Mouse (Mus musculus): ENCODE measurements around the gene Dusp1. TPM values are rescaled to one million over a fixed set of nuclear protein-coding genes. Genes with fewer than 3 reads are reported as not detected.

Gene Dusp1
- polyA plus RNA-seq, 1 experiment from 2014 or later, result 36.8 TPM

DNA sequence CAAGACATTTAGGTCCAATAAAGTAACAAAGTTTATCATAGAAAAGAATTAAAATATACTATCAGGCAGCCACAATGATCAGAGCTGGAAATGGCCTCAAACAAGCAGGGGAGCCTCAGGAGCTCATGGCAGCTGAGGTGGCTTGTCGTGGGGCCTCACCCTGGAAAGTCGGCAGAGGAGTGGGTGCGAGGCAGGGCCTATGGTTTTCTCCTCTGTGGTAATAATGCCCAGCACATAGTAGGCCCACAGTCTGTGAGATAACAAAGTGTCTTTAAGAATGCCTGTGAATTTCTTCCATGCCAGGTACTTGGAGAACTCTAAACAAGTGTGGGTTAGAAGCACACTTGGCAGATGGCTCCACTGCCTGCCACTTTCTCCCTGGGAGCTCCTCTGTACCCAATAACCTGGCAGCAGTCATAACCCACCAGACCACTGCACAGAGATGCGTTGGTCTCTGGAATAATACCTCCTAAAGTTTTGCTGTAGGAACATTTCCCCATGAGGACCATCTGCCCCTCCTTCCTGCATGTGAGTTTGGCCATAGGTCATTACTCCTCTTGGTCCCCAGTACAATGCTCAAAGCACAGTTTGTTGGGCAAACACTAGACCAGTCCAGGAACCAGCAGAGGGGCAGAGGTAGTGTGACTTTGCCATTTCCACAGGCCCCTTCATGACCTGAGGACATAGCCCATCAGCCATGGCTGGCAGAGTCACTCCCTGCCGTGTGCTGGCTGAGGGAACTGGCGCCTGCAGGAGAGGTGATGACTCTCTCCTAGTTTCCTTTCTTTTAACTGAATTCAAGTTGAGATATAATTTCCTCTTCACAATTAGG, 48.3 kb downstream of the Dusp1 start:
- no peak overlapping the region for H3K27ac ChIP-seq
- WGBS, result 84% methylated on average over 6 of the region's 6 CpGs
- H3K27me3 ChIP-seq (replicated peaks), result 0 out of 2 replicates have a peak, but pooled peaks cover 3% of the 10 kb centered on the region
- ATAC-seq (ENCODE audit: low FRiP score, low read depth), result no peak
- H3K4me1 ChIP-seq, result no peaks in the 10 kb centered on the region
- H3K9ac ChIP-seq, result no peak overlapping the region
- no peak overlapping the region for H3K4me2 ChIP-seq (replicated peaks)
- no peak overlapping the region for H3K4me3 ChIP-seq
- H3K36me3 ChIP-seq, result no peaks in the 10 kb centered on the region
- H3K9me3 ChIP-seq, result no peaks in the 10 kb centered on the region

GRCm38 (mm10) chr17:26512961-26513360, 49.0 kb downstream of the Dusp1 start:
- Histone ChIP-seq H3K4me1 (no peaks in the 10 kb centered on the region), H3K27ac (no peak overlapping the region), H3K9ac (no peak overlapping the region), H3K4me2 (replicated peaks) (no peak overlapping the region), H3K4me3 (no peak overlapping the region), H3K27me3 (replicated peaks) (0 out of 2 replicates have a peak, but pooled peaks cover 3% of the 10 kb centered on the region), H3K36me3 (no peaks in the 10 kb centered on the region), H3K9me3 (no peaks in the 10 kb centered on the region)
- 82% methylated on average over 7 of the region's 7 CpGs for WGBS
- no peak for ATAC-seq (ENCODE audit: low FRiP score, low read depth)

DNA sequence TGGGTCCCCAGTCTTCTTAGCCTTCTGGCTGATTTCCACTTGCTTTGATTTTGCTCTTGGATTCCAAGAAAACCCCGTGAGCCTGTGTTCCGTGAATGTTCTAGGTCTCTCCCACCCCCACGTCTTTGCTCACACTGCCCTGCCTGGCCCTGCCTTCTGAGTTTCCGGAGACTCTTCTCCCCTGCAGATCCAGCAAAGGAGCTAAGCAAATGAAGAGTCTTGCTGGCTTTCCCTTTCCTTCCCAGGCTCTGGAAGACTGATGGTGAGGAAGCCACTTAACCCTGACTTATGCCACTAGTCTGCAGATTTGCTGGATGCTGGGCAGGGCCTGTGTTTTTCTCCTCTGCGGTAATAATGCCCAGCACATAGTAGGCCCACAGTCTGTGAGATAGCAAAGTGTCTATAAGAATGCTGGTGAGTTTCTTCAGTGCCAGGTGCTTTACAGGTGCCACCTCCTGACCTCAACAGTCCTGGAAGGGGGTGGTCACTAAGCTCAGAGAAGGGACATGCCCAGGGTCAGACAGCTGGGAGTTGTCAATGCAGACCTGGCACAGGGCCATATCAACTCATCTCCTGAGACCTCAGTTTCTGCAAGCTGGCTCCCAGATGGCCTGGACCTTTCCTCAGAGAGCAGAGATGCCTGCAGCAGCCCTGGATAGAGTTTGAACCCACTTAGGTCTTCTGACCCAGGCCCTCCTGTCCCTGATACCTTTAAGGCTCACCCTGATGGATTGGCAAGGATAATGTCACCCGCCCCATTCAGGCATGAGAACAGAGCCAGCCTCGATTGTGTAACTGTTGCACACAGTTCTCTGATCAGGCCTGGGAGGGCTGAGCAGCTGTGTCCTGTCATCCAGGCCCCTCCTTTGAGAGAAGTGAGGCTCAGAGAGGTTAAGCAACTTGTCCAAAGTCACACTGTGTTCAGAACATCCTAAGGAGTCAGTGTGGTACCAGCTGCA, 49.8 kb downstream of the Dusp1 start:
- H3K27ac ChIP-seq, result no peak overlapping the region
- no peaks in the 10 kb centered on the region for H3K36me3 ChIP-seq
- H3K4me2 ChIP-seq (replicated peaks), result no peak overlapping the region
- WGBS, result 70% methylated on average over 7 of the region's 7 CpGs
- 0 out of 2 replicates have a peak overlapping the region, but pooled peaks have one; percentile 5 for H3K9ac ChIP-seq
- 0 out of 2 replicates have a peak, but pooled peaks cover 3% of the 10 kb centered on the region for H3K27me3 ChIP-seq (replicated peaks)
- ATAC-seq (ENCODE audit: low FRiP score, low read depth), result no peak
- H3K4me3 ChIP-seq, result no peak overlapping the region
- H3K4me1 ChIP-seq, result peaks cover 3% of the 10 kb centered on the region; the same call in 1 of the 2 replicates
- H3K9me3 ChIP-seq, result no peaks in the 10 kb centered on the region

- WGBS, result 33% methylated on average over 4 of the region's 4 CpGs
Observed at GRCm38 (mm10) chr17:26511256-26511655, 50.7 kb downstream of the Dusp1 start.

GRCm38 (mm10) chr17:26510146-26511045, 51.5 kb downstream of the Dusp1 start:
- H3K9ac ChIP-seq, result no peak overlapping the region
- 0 out of 2 replicates have a peak, but pooled peaks cover 3% of the 10 kb centered on the region for H3K27me3 ChIP-seq (replicated peaks)
- no peak overlapping the region for H3K4me2 ChIP-seq (replicated peaks)
- peaks cover 6% of the 10 kb centered on the region; the same call in 1 of the 2 replicates for H3K36me3 ChIP-seq
- no peak overlapping the region for H3K4me3 ChIP-seq
- WGBS, result 78% methylated on average over 15 of the region's 15 CpGs
- no peak for ATAC-seq (ENCODE audit: low FRiP score, low read depth)
- H3K27ac ChIP-seq, result no peak overlapping the region
- H3K9me3 ChIP-seq, result no peaks in the 10 kb centered on the region
- peaks cover 16% of the 10 kb centered on the region for H3K4me1 ChIP-seq

More at GRCm38 (mm10) chr17:26511256-26511655, 50.7 kb downstream of the Dusp1 start:
- no peak overlapping the region for H3K9ac ChIP-seq
- peaks cover 12% of the 10 kb centered on the region for H3K4me1 ChIP-seq
- H3K36me3 ChIP-seq, result peaks cover 2% of the 10 kb centered on the region; the same call in 1 of the 2 replicates
- ATAC-seq (ENCODE audit: low FRiP score, low read depth), result no peak
- no peak overlapping the region for H3K27ac ChIP-seq
- H3K9me3 ChIP-seq, result no peaks in the 10 kb centered on the region
- 0 out of 2 replicates have a peak, but pooled peaks cover 3% of the 10 kb centered on the region for H3K27me3 ChIP-seq (replicated peaks)
- no peak overlapping the region for H3K4me2 ChIP-seq (replicated peaks)
- no peak overlapping the region for H3K4me3 ChIP-seq

- Histone ChIP-seq H3K27ac (peak overlapping the region; percentile 96), H3K4me3 (peak overlapping the region; percentile 80), H3K9ac (peak overlapping the region; percentile 90), H3K4me2 (replicated peaks) (peak overlapping the region; percentile 77), H3K36me3 (peaks cover 6% of the 10 kb centered on the region; the same call in 1 of the 2 replicates), H3K27me3 (replicated peaks) (0 out of 2 replicates have a peak, but pooled peaks cover 3% of the 10 kb centered on the region), H3K9me3 (no peaks in the 10 kb centered on the region), H3K4me1 (peaks cover 28% of the 10 kb centered on the region)
- ATAC-seq (ENCODE audit: low FRiP score, low read depth), result peak; percentile 6; the same call in 1 of the 2 replicates
- 28% methylated on average over 25 of the region's 25 CpGs for WGBS
Observed at GRCm38 (mm10) chr17:26508961-26509771, 52.8 kb downstream of the Dusp1 start.

DNA sequence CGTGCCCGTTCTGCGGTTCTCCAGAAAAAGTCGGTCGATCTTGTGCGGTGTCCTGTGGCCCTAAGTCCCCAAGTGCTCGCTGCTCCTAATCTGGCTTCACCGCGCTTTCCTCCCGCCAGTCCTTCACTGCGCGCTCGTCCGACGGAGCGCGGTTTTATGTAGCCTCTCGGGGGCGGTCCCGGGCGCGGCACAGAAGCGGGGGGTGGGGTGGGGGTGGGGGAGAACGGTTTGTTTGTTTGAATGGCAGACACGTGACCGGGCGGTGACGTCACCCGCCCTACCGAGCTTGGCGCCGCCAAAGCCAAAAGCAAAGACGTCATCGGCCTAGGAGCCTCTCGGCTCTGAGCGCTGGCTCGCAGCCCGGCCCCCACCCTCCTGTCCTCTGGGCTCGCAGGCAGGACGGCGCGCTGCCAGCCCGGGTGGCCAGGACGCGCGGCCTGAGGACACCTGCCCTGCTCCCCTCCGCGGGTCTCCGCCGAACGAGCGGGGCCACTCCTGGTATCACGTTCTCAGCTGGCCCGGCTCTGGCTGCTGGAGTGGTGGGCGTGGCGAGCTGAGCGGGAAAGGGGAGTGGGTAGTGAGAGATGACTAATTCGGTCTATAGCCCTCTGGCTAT, 53.5 kb downstream of the Dusp1 start:
- no peaks in the 10 kb centered on the region for H3K9me3 ChIP-seq
- H3K9ac ChIP-seq, result peak overlapping the region; percentile 90
- peaks cover 34% of the 10 kb centered on the region for H3K4me1 ChIP-seq
- H3K27ac ChIP-seq, result peak overlapping the region; percentile 96
- H3K36me3 ChIP-seq, result peaks cover 6% of the 10 kb centered on the region; the same call in 1 of the 2 replicates
- 0 out of 2 replicates have a peak, but pooled peaks cover 3% of the 10 kb centered on the region for H3K27me3 ChIP-seq (replicated peaks)
- peak overlapping the region; percentile 80 for H3K4me3 ChIP-seq
- under 1% methylated on average over 58 of the region's 58 CpGs for WGBS
- peak; percentile 94 for ATAC-seq (ENCODE audit: low FRiP score, low read depth)
- peak overlapping the region; percentile 77 for H3K4me2 ChIP-seq (replicated peaks)

GRCm38 (mm10) chr17:26507966-26508344, 54.0 kb downstream of the Dusp1 start:
- H3K36me3 ChIP-seq, result peaks cover 6% of the 10 kb centered on the region; the same call in 1 of the 2 replicates
- WGBS, result under 1% methylated on average over 46 of the region's 46 CpGs
- H3K4me1 ChIP-seq, result peaks cover 39% of the 10 kb centered on the region
- ATAC-seq (ENCODE audit: low FRiP score, low read depth), result peak; percentile 79
- 0 out of 2 replicates have a peak, but pooled peaks cover 3% of the 10 kb centered on the region for H3K27me3 ChIP-seq (replicated peaks)
- H3K9ac ChIP-seq, result peak overlapping the region; percentile 90
- H3K9me3 ChIP-seq, result no peaks in the 10 kb centered on the region
- peak overlapping the region; percentile 96 for H3K27ac ChIP-seq
- H3K4me2 ChIP-seq (replicated peaks), result peak overlapping the region; percentile 77
- peak overlapping the region; percentile 80 for H3K4me3 ChIP-seq

DNA sequence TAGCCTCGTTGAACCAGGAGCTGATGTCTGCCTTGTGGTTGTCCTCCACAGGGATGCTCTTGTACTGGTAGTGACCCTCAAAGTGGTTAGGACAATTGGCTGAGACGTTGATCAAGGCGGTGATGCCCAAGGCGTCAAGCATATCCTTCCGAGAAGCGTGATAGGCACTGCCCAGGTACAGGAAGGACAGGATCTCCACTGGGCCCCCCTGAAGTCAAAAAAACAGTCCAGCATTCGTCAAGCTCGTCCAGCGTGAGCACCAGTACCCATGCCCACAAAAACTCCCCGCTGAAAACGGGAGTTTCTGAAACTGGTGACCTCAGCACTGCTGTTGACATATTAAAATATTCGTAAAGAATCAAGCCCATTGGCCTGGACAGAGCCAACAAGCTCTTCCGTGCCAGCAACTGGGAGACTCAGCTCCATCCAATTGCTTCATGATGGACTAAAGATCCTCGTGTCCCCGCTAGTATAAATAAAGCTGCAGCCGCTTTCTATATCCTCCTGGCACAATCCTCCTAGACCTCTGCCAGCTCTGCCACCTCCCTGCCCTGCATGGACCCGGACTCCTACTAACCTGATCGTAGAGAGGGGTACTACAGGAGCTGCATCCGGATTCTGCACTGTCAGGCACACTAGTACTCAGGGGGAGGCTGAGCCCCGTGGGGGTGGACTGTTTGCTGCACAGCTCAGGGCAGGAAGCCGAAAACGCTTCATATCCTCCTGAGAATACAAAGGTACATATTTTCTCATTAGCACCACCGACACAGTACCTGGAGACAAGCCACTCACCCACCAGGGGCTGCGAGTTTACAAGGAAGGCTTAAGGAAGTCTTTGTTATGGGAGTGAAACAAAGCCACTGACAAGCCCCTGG, 54.7 kb downstream of the Dusp1 start:
- H3K27ac ChIP-seq, result peak overlapping the region; percentile 96
- peaks cover 6% of the 10 kb centered on the region; the same call in 1 of the 2 replicates for H3K36me3 ChIP-seq
- 0 out of 2 replicates have a peak, but pooled peaks cover 3% of the 10 kb centered on the region for H3K27me3 ChIP-seq (replicated peaks)
- peak overlapping the region; percentile 77 for H3K4me2 ChIP-seq (replicated peaks)
- peak overlapping the region; percentile 80 for H3K4me3 ChIP-seq
- ATAC-seq (ENCODE audit: low FRiP score, low read depth), result no peak
- H3K4me1 ChIP-seq, result peaks cover 44% of the 10 kb centered on the region
- H3K9me3 ChIP-seq, result no peaks in the 10 kb centered on the region
- WGBS, result 26% methylated on average over 24 of the region's 24 CpGs
- H3K9ac ChIP-seq, result peak overlapping the region; percentile 90

Data from neural tube, embryonic 12.5 days (tissue).